Mouse (Mus musculus): ENCODE data around the gene Ndufs5. TPM values are rescaled to one million over a fixed set of nuclear protein-coding genes. Genes with fewer than 3 reads are reported as not detected.

Ndufs5 gene
- total RNA-seq, 2 experiments from 2014 or later = 432 to 469 TPM

DNA sequence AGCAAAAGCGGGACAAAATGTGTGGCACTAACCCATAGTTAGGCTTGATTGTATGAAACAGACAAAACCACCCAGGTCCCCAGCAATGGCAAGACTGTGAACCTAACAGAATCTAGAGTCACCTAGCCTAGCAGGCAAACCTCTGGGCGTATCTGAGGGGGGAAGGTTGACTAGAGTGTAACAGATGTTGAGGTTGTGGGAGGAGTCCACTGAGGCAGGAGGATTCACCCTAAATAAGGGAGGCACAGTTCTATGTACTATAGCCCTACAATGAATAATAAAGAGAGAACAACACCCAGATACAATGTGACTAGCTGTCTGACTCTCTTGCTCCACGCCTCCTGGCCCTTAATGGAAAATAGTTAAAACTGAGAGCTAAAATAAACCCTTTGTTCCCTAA lies 25.9 kb downstream of the Ndufs5 start:
- intact Hi-C loops (cut with DNase I) = no loop called here
- no peak for DNase-seq

DNA sequence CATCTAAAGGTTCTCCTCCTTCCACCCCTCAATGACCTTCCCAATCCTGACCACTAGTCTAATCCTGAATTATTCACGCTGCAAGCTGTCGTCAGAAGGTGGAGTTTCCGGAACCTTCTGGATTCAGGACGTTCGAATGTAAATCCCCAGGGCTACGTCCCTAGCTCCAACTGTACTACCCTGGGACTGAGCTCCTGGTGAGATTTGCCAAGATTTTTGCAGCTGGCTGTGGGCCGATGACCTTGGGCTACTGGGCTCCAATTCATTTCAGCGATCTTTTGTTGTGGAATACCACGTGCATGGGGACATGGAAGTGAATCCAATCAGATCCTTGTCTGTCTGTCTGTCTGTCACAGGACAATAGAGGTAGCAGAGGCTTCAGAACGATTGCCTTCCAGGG lies 27.7 kb downstream of the Ndufs5 start:
- intact Hi-C loops (cut with DNase I) = no loop called here
- peak in 1 of 2 experiments; percentile 27 for DNase-seq

DNA sequence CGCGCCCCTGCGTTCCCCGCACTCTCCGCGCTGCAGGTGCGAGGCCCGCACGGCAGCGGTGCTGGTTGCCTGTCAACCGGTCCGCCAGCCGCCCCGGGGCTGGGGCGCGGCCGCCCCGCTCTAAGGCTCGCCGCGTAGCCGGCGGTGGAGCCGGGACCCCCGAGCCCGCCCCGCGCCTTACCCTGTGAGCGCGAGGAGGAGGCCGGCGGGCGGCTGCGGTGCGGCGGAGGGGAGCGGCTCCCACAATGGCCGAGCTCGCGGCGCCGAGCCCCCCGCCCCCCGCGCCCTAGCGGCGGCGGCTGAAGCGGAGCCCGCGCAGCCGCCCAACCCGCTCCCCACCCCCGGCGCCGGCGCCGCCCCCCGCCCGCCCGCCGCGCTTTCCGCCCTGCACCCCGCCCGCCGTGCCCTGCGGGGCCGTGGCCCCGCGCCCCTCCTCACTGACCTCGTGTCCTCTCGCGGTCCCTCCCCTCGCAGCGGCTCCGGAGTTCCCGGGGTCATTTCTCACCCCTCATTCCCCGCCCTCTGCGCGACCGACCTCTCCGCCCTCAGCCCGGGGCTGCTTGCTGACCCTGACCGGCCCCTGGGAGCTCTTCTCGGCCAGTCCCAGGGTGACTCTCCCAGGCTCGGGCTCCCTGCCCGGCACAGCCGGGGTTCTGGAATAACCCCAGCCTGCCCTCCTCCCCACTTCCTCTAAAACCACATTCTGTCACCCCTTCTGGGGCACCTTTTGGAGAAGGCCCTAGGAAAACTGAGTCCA lies 30.8 kb downstream of the Ndufs5 start:
- peak; percentile 49 to 64 for DNase-seq
- intact Hi-C loops (cut with DNase I) = no loop called here

DNA sequence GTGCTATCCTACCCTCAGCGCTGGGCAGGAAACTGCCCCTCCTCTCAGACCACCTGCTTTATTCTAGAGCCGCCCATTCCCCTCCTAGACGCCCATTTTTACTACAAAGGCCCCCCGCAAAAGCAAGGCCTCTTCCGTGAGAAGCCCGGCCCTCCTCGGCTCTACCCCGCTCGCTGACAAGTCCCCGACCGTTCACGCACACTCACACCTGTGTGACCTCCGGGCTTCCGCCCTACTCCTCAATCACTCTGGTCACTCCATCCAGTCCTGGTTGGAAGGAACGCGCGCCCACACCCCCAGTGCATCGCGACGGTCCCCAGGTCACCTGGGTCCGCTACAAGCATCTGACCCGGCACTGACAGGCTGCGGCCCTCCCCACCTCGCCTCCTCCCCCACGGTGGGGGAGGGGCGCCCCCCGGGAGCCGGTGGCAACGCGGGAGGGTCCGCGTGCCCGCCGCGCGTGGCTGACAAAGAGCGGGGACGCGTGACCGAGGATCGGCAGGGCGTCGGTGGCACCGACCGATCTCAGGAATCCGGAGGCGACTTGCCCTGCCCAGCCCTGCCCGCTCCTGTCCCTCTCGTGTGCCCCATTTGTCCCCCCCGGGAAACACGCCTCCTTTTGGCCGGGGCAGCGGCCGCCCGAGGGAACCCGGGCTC lies 31.5 kb downstream of the Ndufs5 start:
- intact Hi-C loops (cut with DNase I) = no loop called here
- DNase-seq = peak in 1 of 2 experiments; percentile 33

DNA sequence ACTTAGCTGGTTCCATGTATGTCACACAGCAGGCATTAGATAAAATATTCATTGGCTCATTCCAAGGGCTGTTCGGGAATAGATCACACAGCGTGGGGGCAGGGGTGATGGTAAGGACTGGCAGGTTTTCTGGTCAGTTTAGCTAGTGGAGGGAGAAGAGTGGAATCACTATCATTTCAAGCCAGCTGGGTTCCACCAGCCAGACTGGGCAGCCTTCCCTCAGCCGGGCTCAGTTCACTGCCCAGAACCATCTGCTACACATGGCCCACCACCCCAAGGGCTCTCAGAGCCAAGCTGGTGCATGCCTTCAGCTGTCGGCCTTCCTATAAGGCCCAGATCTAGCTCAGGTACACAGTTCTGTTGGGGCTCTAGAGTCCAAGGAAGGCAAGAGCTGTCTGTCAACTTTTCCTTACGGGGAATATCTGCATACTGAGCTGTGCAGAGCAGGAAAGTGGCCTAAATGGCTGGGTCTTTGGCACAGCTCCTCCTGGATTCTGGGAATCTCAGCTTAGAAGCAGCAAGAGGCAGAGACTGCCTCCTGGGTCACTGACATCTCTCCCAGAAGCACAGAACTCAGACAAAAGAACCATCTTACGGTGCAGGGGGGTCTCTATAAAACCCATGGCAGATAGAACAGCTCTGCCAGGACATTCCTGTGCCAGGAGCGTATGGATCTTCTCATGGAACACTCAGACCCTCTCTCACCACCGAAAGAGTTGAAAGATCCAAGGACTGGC lies 32.3 kb downstream of the Ndufs5 start:
- intact Hi-C loops (cut with DNase I) = no loop called here
- DNase-seq = no peak

DNA sequence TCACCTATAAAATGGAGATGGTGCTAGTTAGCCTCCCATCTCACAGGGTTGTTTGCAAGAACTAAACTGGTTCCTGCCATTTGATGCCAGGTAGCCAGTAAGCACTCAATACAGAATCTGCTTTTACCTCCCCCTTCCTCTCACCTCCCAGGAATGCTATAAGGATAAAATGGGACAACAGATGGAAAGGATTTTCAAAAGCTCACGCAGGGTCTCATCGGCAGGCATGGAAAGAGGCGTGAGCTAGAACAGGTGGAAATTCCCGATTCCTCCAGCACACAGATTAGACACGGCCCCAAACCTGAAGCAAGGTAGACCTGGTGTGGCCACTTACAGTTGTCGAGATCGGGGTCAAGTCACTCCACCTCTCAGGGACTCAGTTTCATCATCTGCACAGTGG lies 33.0 kb downstream of the Ndufs5 start:
- intact Hi-C loops (cut with DNase I) = no loop called here
- DNase-seq = no peak

DNA sequence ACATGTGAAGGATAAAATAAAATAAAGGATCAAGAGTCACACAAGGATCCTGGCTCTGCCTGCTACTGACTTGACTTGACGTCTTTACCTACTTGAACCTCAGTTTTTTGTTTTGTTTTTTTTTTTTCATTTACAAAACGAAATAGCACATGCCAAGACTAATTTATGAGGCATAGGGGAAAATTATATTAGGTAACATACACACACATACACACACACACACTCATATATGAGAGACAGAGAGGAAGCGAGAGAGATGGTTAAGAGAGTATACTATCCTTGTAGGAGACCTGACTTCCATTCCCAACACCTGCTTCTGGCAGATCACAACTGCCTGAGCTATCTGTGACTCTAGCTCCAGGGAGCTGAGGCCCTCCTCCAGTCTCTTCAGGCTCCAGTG lies 33.7 kb downstream of the Ndufs5 start, which contains the start of gene Macf1:
TSS of gene Macf1 (minus strand) at position 101 of the 400 bp plus-strand sequence.
- intact Hi-C loops (cut with DNase I) = no loop called here
- no peak for DNase-seq

DNA sequence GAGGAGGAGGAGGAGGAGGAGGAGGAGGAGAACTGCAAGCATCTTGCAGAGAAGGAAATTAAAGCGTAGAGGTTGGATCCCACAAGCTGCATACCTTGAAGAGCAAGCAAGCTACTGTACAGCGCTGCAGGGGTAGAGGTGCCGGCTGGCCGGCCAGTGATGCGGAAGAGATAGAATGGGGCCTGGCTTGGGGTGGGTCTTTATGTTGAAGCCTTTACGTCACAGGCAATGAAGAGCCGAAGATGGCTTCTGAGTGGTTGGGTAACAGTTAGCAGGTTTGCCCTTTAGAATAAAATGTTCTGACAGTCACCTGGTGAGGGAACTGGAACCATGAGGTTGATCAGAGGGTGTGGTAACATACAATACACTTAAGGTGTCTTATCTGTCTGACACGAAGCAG lies 35.7 kb downstream of the Ndufs5 start:
- no peak for DNase-seq
- intact Hi-C loops (cut with DNase I) = no loop called here

DNA sequence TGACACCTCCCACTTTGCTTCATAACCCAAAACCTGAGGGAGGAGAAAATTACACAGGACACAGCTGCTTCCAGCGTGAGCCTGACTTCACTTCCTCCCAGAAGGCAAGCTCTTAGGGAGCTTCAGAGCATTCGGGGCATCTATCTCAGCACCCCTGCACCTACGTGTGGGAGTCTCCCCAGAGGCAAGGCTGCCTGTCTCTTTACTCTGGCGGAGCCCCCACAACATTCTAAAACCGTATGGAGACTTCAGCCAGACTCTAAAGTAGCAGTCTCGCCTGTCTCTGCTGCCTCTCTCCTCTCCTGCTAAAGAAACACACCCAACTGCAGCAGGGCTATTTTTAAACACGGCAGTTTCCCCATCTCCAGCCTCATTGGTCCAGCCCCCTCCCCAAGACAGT lies 37.0 kb downstream of the Ndufs5 start:
- intact Hi-C loops (cut with DNase I) = no loop called here
- DNase-seq = no peak

DNA sequence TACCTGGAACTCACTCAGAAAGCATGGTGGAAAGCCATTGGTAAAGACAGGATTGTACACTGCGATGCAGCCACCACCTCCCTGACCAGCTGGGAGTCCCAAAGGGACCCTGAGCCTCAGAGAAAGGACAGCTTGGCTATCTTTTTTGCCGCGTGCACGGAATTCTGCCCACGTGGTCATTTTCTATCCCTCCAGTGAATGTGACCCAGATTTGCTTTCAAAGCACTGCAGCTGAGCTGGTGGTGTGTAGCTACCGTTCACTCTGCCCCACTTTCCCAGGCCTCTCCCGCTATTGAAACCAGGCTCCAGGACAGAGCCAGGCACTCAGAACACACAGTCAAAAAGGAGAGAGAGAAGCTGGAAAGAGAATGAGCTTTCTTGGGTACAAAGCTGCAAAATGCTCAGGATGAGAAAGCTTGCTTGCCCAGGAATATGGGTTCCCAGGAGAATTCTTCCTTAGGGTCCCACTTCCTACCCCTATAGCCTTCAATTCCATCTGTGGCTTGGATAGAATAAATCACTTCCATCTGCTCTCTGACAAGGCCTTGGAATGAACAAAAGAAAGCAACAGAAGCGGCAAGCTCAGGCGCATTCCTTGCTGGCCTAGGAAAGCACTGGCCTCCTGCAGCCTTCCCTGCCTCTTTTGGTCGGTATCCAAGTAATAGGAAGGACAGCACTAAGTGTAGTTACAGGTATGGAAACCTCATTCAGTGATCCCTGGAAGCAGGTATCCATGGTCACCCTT lies 40.8 kb downstream of the Ndufs5 start:
- intact Hi-C loops (cut with DNase I) = no loop called here
- DNase-seq = no peak

DNA sequence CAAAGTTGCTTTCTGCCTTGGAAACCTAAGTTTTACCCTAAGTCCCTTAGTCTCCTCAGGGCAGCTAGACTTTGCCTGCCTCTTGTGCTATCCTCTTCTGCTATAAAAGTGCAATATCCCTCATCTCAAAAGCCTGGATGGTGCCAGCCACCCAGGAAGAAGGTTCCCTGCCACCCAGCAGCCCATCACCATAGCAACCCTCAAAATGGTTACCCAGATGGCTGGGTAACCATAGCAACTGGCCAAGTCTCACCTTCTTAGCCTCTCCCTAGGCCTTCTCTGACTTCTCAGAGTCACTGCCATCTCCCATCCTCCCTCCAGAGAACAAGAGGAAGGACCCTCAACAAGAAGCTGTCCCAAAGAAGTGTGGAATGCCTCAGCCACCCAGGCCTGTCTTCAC lies 47.4 kb downstream of the Ndufs5 start:
- DNase-seq = no peak
- intact Hi-C loops (cut with DNase I) = no loop called here

DNA sequence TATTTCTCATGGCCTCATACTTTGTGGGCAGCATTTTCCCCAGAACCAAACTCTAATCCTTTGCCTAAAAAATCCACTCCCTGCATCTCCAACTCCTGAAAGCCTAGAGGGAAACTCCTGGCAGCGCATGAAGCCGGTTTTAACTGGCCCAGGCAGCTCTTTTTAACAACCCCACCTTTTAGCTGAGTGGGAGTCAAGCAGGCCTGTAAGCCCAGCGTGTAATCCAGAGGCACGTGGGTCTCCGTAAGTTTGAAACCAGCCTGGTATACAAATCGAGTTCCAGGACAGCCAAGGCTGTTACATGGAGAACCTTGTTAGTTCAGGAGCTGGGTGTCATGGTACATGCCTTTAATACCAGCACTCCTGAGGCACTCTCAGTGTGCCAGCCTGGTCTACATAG lies 48.3 kb downstream of the Ndufs5 start:
- no peak for DNase-seq
- intact Hi-C loops (cut with DNase I) = no loop called here

DNA sequence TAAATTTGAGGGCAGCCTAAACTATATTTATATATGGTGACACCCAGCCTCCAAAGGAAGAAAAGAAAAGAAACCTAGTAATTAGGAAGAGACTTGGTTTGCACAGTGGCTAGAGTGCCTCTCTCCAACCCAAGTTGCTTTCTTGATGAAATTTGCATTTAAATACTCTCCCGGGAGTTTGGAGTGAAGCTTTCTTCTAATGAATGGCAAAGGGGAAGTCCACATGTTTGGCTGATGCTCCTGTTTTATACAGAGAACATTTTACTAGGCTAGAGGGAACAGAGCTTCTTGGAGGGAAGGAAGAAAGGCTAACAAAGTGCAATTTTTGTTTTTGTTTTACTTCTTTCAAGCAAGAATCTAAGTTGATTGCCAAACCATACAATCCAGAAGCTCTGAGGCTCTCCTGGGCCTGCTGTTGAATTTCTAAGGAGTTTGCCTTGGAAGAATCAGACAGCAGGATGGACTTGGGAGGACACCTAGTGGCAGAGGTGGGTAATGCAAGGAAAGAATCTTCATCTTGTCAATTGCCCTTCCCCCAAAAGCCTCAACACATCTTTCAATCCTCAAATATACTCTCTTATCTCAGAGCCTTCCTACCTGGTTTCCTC lies 50.6 kb downstream of the Ndufs5 start:
- intact Hi-C loops (cut with DNase I) = loop anchor here (1.0 to 2.0 kb wide), 4 partner anchors 60 to 363 kb away; no protein-coding TSS in a partner anchor
- peak; percentile 83 to 85 for DNase-seq

DNA sequence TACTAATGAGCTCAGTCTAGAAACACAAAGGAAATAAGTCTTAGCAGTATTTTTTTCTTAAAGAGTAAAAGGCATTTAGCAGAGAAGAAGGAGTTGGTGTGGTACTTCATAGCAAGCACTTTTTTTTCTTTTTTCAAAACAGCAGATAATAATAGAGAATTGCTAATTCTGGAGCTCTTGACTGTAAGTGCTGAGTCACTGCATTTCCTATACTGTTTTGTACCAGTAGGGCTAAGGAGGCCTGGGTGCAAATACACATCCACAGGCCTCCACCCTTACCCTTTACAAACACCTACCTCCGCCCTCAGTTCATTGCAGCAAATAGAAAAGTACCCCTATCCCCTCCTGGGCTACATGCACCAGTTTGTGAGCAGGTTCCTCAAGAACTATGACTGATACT lies 51.5 kb downstream of the Ndufs5 start:
- intact Hi-C loops (cut with DNase I) = loop anchor here (2.0 kb wide), 1 partner anchor 362 kb away; no protein-coding TSS in a partner anchor
- no peak for DNase-seq

DNA sequence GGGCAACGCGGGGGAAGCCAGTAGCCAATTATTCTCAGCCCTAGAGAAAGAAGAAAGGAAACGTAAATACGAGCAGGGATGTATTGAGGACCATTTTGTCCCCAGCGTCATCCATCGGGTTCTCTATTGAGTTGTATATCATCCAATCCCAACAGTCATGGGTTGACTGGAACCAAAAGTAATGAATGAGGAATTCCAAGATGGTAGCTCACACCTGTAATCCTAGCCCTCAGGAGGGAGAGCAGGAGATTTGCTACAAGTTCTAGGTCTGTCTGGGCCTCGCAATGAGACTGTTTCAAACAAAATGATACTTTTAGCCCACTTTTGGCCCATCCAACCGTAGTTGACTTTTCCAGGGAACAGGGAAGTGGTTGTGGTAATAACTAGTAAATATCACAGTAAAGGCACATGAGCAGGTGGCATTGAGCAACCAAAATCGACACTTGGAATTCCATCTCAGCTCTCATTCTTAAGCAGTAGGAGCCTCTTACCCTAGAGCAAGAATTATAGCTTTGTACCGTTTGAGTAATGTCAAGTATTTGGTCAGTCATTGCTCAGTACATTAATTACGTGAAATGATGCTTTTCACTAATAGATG lies 52.2 kb downstream of the Ndufs5 start:
- intact Hi-C loops (cut with DNase I) = loop anchor here (2.0 kb wide), 1 partner anchor 361 kb away; no protein-coding TSS in a partner anchor

DNA sequence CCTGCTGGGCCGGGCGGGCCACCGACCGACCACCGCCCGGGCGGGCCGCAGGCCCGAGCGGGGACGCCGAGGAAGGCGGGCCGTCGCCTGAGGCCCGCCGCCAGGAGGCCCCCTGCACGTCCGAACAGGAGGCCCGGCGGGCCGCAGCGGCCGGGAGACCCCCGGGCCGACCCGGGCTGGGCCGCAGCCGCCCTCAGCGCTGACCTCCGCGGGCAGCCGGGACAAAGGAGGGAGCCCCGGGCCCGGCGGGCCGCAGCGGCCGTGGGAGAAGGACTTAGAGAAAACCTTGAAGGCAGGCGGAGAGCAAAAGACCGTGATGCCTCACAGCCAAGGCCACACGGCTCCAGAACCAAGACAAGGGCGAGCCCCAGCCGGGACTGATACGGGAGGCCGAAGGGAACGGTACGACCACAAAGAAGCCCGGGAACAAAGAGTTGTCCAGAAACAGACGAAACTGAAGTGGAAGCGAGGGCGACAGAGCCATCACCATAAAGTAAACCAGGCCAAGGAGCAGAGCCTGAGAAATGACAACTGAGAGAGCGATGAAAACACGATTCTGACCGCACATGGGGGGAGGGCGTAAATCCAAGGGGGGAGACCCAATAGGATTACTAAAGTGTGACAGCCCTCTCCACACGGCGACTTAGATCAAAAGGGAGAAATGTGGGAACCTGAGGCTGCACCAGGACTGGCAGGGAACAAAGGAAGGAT lies 52.9 kb downstream of the Ndufs5 start:
- intact Hi-C loops (cut with DNase I) = loop anchor here (1.0 to 5.0 kb wide), 2 partner anchors 32 to 253 kb away; no protein-coding TSS in a partner anchor
- peak in 1 of 2 experiments; percentile 36 for DNase-seq

More for the DNA sequence above, 52.2 kb downstream of the Ndufs5 start:
- no peak for DNase-seq

DNA sequence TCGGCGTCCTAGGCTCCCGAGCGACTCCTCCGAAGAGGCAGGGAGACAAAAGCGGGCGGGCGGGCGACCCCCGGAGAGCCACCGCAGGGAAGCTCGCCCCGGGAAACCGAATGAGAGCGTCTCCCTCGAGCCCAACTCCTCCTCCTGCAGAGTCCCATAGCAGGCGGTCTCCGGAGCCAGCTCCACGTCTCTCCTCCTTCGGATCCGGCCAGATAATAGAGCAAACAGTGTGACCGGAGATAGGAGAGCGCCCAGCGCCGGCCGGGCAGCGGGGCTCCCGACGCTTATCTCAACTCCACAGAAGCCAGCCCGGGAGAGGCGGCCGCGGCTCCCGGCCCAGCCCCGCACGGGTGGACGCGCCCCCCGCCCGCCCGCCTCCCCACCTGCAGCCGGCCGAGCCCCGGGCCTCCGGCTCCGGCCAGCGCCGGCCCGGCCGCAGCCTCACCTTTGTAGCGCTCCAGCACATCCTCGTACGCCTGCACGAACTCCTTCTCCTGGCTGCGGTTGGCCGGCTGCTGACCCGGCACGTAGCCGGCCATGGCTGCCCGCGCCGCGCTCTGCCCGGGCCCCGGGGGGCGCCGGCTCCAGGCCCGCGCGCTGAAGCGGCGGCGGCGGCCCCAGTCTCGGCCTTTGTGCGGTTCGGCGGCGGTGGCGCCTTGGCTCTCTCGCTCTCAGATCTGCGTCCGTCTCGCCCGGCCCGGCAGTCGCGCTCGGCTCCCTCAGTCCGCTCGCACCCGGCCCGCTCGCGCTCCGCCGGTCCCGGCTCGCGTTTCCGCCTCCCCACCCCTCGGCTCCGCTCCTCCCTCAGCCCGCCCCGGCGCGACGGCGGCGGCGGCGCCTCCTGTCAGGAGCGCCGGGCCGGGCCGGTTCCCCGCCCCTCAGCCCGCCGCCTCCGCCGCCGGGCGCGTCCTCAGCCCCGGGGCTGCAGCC lies 53.7 kb downstream of the Ndufs5 start:
- DNase-seq = peak; percentile 78 to 85
- intact Hi-C loops (cut with DNase I) = loop anchor here (1.0 to 5.0 kb wide), 2 partner anchors 31 to 252 kb away; no protein-coding TSS in a partner anchor

DNA sequence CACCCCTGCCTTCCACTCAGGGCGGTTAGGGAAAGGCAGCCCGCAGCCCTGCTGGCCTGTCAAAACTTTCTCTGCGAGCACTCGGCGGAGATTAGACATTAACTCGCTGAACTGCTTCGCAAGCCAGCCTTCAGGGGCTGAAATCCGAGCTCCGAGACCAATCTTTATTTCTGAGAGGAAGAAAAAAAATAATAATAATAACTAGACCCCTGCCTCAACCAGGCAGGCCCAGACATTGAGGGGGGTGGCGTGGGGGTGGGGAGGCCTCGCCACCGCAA lies 54.4 kb downstream of the Ndufs5 start:
- intact Hi-C loops (cut with DNase I) = loop anchor here (5.0 kb wide), 1 partner anchor 251 kb away; no protein-coding TSS in a partner anchor

More for the DNA sequence above, 54.4 kb downstream of the Ndufs5 start:
- peak; percentile 28 to 35 for DNase-seq
